Mouse (Mus musculus) testis, adult 2 months (tissue): ENCODE measurements around the gene Astn2. TPM values are rescaled to one million over a fixed set of nuclear protein-coding genes. Genes with fewer than 3 reads are reported as not detected.

Source experiments
- H3K27ac ChIP-seq: fragments of 200-500 bp; 2 replicates; pipeline ENCODE4 v1.5.1; 2012; ENCODE audit warnings: low read depth, low read length; ENCODE audit not compliant: control insufficient read depth, insufficient read depth
- H3K27me3 ChIP-seq: fragments of 200-500 bp; 2 replicates; pipeline ENCODE4 v1.6.1; 2012; ENCODE audit warnings: mild to moderate bottlenecking, low read length, moderate library complexity; ENCODE audit not compliant: control insufficient read depth, insufficient read depth
- H3K36me3 ChIP-seq: fragments of 200-500 bp; 2 replicates; pipeline ENCODE4 v1.6.1; 2012; ENCODE audit warnings: mild to moderate bottlenecking, low read length; ENCODE audit not compliant: control insufficient read depth, insufficient read depth
- H3K4me1 ChIP-seq: fragments of 200-500 bp; 2 replicates; pipeline ENCODE4 v1.6.1; 2012; ENCODE audit warnings: low read length; ENCODE audit not compliant: control insufficient read depth, insufficient read depth
- H3K4me3 ChIP-seq: fragments of 200-500 bp; 2 replicates; pipeline ENCODE4 v1.5.1; 2012; ENCODE audit warnings: low read depth, mild to moderate bottlenecking, low read length, moderate library complexity, mixed read lengths; ENCODE audit not compliant: control insufficient read depth
- CTCF ChIP-seq: fragments of 200-500 bp; IDR thresholded peaks from 2 replicates; pipeline ENCODE4 v1.5.1; 2012; ENCODE audit warnings: low read depth, mild to moderate bottlenecking, inconsistent platforms, low read length, moderate library complexity; ENCODE audit not compliant: control insufficient read depth, insufficient read depth, insufficient replicate concordance
- POLR2A ChIP-seq: fragments of 200-500 bp; IDR thresholded peaks from 2 replicates; pipeline ENCODE4 v1.6.1; 2012; ENCODE audit warnings: low read depth, mild to moderate bottlenecking, inconsistent platforms, low read length, moderate library complexity; ENCODE audit not compliant: control insufficient read depth
- polyA plus RNA-seq: library from polyadenylated mRNA; depleted of rRNA; stranded (reverse); fragments of >200 nt; gene quantifications from 2 replicates; pipeline ENCODE4 v1.2.3, GENCODE M21; 2012

Gene Astn2
- polyA plus RNA-seq, 1 experiment = 0.20 TPM

DNA sequence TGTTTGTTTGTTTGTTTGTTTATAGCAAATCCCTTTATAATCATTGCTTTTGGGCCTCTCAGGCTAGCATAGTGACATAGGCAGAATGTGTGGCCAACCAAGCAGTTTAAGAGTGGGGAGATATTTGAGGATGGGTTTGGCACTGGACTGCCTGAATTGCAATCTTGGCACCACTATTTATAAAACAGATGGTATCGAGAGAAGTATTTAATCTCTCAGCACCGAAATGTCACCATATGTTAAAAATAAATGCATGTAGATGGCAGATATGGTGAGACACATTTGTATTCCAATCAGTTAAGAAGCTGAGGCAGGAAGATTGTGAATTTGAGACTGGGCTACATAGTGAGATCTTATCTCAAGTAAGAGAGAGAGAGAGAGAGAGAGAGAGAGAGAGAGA is 692.7 kb downstream of the Astn2 start:
- H3K27me3 ChIP-seq = no peaks in the 10 kb centered on the region
- H3K27ac ChIP-seq = no peak overlapping the region
- H3K4me1 ChIP-seq = no peaks in the 10 kb centered on the region
- no peaks in the 10 kb centered on the region for H3K36me3 ChIP-seq
- no peak overlapping the region for H3K4me3 ChIP-seq
- no peak for TF ChIP-seq POLR2A
- no peak for TF ChIP-seq CTCF

DNA sequence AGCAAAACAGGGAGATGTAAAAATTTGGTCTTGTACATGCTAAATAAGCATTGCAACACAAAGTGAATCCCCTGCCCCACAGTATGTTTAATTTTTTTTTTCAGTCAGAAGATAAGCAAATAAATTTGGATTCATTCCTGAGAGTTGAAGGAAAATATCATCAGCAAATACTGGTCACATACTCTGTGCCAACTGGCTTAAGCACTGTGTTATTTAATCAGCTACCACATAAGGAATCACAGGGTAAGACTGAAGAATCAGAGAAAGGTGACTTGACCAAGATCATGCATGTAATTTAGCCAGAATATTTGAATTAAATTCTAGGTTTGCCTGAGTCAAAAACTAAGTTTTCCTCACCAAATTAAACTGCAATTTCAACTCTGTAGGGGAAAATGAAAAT is 693.8 kb downstream of the Astn2 start:
- H3K4me1 ChIP-seq = no peaks in the 10 kb centered on the region
- H3K36me3 ChIP-seq = no peaks in the 10 kb centered on the region
- H3K27ac ChIP-seq = no peak overlapping the region
- no peaks in the 10 kb centered on the region for H3K27me3 ChIP-seq
- no peak for TF ChIP-seq POLR2A
- no peak for TF ChIP-seq CTCF
- no peak overlapping the region for H3K4me3 ChIP-seq

DNA sequence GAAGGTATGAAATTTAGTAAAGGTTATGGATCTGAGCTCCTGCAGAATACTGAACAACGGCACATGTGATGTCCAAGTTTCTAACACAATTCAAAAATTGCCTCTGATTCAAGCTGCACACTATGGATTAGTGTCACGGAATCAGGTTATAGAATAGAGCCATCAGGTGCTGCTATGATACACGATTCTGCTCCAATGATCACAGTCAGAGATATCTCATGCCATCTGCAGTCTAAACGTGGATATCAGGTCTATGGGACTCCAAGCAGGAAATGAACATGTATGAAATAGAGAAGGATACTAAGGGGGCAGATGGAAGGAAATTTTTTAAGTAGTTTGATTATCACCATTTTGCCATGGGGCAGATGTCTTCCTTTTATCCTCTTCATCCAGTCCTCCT is 702.6 kb downstream of the Astn2 start:
- no peaks in the 10 kb centered on the region for H3K4me1 ChIP-seq
- H3K27ac ChIP-seq = no peak overlapping the region
- TF ChIP-seq CTCF = no peak
- TF ChIP-seq POLR2A = no peak
- no peak overlapping the region for H3K4me3 ChIP-seq
- no peaks in the 10 kb centered on the region for H3K27me3 ChIP-seq
- H3K36me3 ChIP-seq = no peaks in the 10 kb centered on the region

DNA sequence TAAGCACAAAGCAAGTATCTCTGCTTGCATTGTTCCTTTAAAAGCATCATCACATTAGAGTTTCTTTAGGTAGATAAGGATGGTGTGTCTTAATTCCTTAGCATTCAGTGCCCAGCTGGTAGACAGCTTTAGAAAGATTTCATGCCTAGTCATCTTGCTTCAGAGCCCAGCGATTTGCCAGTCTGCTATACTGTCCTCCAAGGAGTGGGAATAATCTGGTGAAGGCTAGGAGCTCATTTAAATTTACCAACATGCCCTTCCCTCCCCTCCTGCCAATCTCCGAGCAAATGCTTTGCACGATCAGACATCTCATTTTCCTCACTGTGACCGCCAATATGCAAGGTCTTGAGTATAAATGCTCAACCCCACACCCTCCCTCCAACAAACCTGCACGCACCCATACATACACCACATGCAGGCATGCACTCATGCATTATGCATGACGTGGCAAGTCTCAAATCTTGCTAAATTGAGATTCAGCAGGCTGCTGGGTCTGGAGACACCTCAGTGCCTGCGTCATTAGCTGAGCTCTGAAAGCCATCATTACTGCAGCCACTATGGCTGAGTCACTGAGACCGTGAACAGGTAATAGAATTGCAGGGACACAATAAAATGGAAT is 704.6 kb downstream of the Astn2 start:
- H3K27ac ChIP-seq = no peak overlapping the region
- no peaks in the 10 kb centered on the region for H3K27me3 ChIP-seq
- H3K4me3 ChIP-seq = no peak overlapping the region
- H3K36me3 ChIP-seq = no peaks in the 10 kb centered on the region
- TF ChIP-seq CTCF (no peak), POLR2A (no peak)
- H3K4me1 ChIP-seq = no peaks in the 10 kb centered on the region

DNA sequence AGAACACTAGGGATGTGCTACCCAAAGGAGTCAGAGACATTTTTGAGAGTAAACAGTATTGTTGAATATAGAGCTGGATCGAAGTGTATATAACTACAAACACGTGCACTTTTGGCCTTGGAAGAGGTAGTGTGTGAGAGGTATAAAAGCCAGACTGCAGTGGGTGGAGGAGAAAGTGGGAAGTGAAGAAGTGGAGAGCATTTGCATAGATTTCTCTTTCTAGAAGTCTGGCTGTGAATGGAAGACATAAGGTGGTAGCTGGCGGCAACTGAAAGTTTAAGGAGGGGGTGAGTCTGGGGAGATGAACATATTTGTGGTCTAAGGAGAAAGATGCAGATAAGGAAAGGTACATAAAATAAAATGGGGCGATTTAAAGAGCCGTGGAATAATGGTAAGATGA is 709.2 kb downstream of the Astn2 start:
- TF ChIP-seq POLR2A (no peak), CTCF (no peak)
- no peaks in the 10 kb centered on the region for H3K36me3 ChIP-seq
- no peak overlapping the region for H3K4me3 ChIP-seq
- H3K4me1 ChIP-seq = no peaks in the 10 kb centered on the region
- H3K27ac ChIP-seq = no peak overlapping the region
- H3K27me3 ChIP-seq = no peaks in the 10 kb centered on the region

DNA sequence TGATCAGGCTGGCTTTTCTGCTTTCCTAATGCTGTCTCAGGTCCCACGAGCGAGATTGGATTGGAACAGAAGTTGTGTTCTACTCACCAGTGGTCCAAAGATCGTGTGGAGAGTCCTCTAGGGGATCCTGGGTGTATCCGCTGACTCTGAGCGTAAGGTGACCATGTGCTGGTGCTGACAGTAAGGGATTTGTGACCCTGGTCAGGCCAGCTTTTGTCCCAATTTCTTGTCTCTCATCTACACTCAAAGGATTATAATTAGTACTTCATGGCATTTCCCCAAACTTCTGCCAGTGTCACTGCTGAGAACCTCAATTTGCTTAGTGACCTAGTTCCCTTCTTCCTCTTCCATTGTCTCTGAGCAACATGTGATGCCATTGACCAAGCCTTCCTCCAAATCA is 710.4 kb downstream of the Astn2 start:
- Histone ChIP-seq H3K36me3 (no peaks in the 10 kb centered on the region), H3K27me3 (no peaks in the 10 kb centered on the region), H3K27ac (no peak overlapping the region), H3K4me3 (no peak overlapping the region), H3K4me1 (no peaks in the 10 kb centered on the region)
- no peak for TF ChIP-seq POLR2A

DNA sequence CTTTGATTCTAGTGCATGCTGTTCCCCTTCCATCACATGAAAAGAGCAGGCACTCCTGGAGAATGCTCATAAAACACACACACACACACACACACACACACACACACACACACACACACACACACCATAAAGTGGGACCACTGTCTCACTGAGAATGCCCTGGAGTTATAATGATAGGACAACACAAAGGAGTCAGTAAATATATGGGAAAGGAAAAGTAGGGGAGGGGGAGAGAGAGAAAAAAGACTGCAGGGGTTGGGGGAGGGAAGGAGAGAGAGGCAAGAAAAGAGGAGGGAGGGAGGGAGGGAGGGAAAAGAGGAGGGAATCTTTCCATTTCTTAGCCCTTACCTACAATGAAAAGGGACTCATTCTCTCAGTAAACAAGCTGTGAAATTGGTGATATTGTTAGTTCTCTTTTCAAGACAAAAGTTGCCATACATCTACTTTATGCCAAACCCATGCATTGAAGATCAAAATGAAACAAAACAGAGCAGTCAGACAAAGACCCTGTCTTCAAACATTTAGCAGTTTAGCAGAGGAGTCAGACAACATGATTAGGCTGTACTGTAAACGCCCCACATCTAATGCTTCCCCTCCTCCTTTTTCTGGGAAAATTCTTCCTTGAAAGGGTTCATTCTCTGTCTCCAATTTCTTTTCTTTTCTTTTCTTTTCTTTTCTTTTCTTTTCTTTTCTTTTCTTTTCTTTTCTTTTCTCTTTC is 717.2 kb downstream of the Astn2 start:
- TF ChIP-seq CTCF (no peak), POLR2A (no peak)
- H3K27ac ChIP-seq = no peak overlapping the region
- no peak overlapping the region for H3K4me3 ChIP-seq
- H3K4me1 ChIP-seq = no peaks in the 10 kb centered on the region
- no peaks in the 10 kb centered on the region for H3K36me3 ChIP-seq
- H3K27me3 ChIP-seq = no peaks in the 10 kb centered on the region
